Mouse (Mus musculus) thymus, adult 18-20 months (tissue): ENCODE data around the gene Tnf.

Experiments
- DNase-seq, 2 experiments: peaks; one replicate each; pipeline ENCODE4 v3.0.0; 2022; ENCODE audit warnings: mixed read lengths in 2 of 2

Gene Tnf

DNA sequence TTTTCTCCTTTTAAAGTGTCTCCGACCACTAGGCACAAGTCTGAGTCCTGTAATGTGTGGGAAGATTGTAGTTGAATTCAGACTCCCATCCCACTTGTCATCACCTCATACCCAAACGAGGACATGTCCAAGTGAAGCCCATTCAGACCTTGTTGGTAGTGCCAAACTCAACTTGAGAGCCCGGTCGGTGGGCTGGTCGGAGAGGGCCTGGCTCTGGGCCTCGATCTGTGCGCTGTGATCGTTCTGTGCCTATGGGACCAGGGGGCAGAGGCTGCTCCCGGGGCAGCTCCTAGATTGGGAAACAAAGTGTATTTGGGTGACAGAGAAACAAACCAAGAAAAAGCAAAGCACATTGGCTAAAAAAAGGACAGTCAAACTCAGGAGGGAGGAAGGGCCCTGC is 48.7 kb downstream of the Tnf start:
- DNase-seq, result no peak

DNA sequence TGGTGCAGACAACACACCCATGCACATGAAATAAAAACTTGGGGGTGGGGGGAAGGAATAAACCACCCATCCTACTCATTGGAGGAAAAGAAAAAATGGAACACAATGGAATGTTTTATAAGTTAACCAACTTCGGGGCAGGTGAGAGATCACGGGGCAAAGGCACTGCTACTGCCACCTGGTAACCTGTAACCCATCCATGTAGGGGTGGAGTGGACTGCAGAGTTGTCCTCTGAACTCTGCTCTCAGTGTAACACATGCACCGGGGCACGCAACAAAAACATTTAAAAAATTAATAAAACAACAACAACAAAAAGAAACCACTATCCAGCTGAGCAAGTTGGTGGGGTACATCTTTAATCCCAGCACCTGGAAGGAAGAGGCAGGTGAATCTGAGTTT is 49.7 kb downstream of the Tnf start:
- DNase-seq, result no peak
